Mouse (Mus musculus): ENCODE measurements at regions not wholly inside any gene's neighbourhood (a gene's known extent, or its start where the extent isn't known, plus 50 kb on each side); places are given as distances from the start of the nearest gene placed in this dataset.
A peak's percentile ranks its signal among the peaks of the same experiment; 100 is the strongest.

DNA sequence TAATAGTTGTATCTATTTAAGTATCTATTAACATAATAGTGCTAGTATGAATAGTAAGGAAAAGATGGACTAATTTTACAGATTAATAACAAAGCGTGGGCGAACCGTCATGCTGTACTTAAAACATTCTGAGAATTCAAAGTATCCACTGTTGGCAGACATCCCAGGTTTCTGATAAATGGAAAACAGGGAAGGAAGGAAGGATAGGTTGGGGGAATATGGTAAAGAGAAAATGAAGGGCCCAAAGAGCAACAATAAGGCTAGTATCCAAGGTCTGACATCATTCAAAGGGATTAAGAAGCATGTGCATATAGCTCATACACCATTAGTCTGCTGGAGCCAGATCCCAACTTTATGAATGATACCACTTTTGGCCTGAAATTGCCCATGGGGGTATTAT, 572.0 kb upstream of the Pdzrn3 start:
- Histone ChIP-seq H3K4me1 (ENCODE audit: insufficient read depth) (no peaks in the 10 kb centered on the region), H3K4me3 (ENCODE audit: low read depth, low read length) (no peak overlapping the region), H3K4me2 (no peak overlapping the region), H3K9me3 (ENCODE audit: low read depth, low read length) (no peaks in the 10 kb centered on the region), H3K36me3 (ENCODE audit: insufficient read depth) (no peaks in the 10 kb centered on the region), H3K27ac (ENCODE audit: low read depth) (no peak overlapping the region), H3K9ac (no peak overlapping the region), H3K27me3 (ENCODE audit: insufficient read depth, low read length) (no peaks in the 10 kb centered on the region)
- ATAC-seq (ENCODE audit: insufficient read depth) (peak; percentile 60; the same call in 1 of the 2 replicates), DNase-seq (peak; percentile 77)
- no peak for TF ChIP-seq CTCF (IDR thresholded peaks at IDR 0.05; ENCODE audit: low read depth)
- WGBS = 27% methylated on average over 3 of the region's 3 CpGs

DNA sequence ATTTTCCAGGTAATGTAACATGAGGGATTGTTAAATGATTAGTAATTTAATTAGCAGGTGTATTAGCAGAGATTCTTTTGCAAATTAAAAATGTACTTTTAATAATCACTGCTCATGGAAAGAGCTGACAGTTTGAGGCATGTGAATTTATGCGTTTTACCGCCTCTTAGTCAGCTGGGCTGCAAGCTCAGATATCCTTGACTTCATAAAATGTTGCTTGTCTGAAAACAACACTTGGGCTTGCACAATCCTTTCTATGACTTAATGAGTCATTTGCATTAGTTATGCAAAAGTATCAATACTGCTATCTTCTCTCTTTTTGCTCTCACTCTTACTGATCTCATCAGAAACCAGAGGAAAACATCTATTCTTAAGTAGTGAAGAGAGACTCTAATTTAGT, 571.3 kb upstream of the Pdzrn3 start:
- TF ChIP-seq CTCF (IDR thresholded peaks at IDR 0.05; ENCODE audit: low read depth) = no peak
- Histone ChIP-seq H3K9me3 (ENCODE audit: low read depth, low read length) (no peaks in the 10 kb centered on the region), H3K27ac (ENCODE audit: low read depth) (no peak overlapping the region), H3K4me2 (no peak overlapping the region), H3K27me3 (ENCODE audit: insufficient read depth, low read length) (no peaks in the 10 kb centered on the region), H3K36me3 (ENCODE audit: insufficient read depth) (no peaks in the 10 kb centered on the region), H3K4me3 (ENCODE audit: low read depth, low read length) (no peak overlapping the region), H3K9ac (no peak overlapping the region), H3K4me1 (ENCODE audit: insufficient read depth) (no peaks in the 10 kb centered on the region)
- 87% methylated on average over 2 of the region's 2 CpGs for WGBS
- DNase-seq (no peak), ATAC-seq (ENCODE audit: insufficient read depth) (no peak)

DNA sequence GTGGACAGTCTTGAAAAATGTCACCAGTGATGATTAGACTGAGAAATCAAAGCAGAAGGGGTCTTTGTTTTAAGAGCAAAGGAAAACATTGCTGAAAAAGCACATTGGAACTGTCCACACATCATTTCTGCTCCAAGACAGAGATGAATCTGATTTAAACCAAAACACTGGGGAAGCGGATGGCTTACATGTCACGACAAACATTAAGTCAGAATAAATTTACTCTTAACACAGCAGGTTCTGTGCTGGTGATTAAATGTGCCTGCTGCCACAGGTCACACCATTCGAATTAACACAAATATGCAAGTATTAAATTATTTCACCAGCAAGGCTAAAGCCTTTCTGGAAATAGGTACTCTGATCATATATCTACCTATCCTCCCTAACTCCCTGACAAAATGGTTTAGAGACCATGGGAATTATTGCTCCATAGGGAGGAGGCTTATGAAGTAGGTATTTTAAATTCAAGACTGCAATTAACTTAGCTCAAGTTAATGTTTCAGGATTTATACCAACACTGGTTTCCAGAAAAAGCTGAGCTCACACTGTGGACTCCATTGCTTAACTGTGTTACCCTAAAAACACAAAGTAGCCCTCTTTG, 562.7 kb upstream of the Pdzrn3 start:
- ATAC-seq (ENCODE audit: insufficient read depth) (no peak), DNase-seq (no peak)
- no peaks in the 10 kb centered on the region for H3K36me3 ChIP-seq (ENCODE audit: insufficient read depth)
- no peaks in the 10 kb centered on the region for H3K27me3 ChIP-seq (ENCODE audit: insufficient read depth, low read length)
- H3K4me1 ChIP-seq (ENCODE audit: insufficient read depth) = no peaks in the 10 kb centered on the region
- no peak overlapping the region for H3K4me3 ChIP-seq (ENCODE audit: low read depth, low read length)
- H3K4me2 ChIP-seq = no peak overlapping the region
- WGBS = 55% methylated on average over 3 of the region's 3 CpGs
- H3K27ac ChIP-seq (ENCODE audit: low read depth) = no peak overlapping the region
- no peaks in the 10 kb centered on the region for H3K9me3 ChIP-seq (ENCODE audit: low read depth, low read length)
- no peak for TF ChIP-seq CTCF (IDR thresholded peaks at IDR 0.05; ENCODE audit: low read depth)
- no peak overlapping the region for H3K9ac ChIP-seq

DNA sequence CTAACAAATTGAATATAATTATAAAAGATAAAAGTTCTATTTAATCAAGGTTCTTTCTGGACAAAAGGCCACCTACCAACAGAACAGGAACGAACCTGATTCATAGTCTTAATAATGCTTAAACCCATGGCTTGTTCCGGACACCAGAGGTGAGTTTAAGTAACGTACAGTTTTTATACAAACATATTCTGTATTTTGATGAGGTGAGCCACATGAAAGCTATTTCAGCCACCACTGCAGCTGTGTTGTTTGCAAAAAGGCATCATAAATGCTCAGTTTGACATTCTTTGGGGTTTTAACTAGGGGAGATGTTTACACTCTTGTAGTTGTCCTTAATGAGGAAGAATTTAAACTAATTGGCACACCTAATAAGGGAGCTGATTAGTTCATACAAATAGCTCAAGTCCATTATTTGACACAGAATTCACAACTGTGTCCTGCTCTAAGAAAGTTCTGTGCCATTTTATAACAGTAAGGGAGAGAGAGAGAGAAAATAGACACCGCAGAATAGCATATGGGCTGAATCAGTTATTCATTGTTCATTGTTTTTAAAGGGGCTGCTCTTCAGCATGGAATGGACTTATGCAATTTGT, 560.8 kb upstream of the Pdzrn3 start:
- Histone ChIP-seq H3K36me3 (ENCODE audit: insufficient read depth) (no peaks in the 10 kb centered on the region), H3K4me3 (ENCODE audit: low read depth, low read length) (no peak overlapping the region), H3K27ac (ENCODE audit: low read depth) (no peak overlapping the region), H3K9me3 (ENCODE audit: low read depth, low read length) (no peaks in the 10 kb centered on the region), H3K4me1 (ENCODE audit: insufficient read depth) (no peaks in the 10 kb centered on the region), H3K9ac (no peak overlapping the region), H3K27me3 (ENCODE audit: insufficient read depth, low read length) (no peaks in the 10 kb centered on the region), H3K4me2 (no peak overlapping the region)
- TF ChIP-seq CTCF (IDR thresholded peaks at IDR 0.05; ENCODE audit: low read depth) = no peak
- DNase-seq = no peak
- ATAC-seq (ENCODE audit: insufficient read depth) = no peak; the same call in 1 of the 2 replicates
- WGBS = 75% methylated on average over 4 of the region's 4 CpGs

DNA sequence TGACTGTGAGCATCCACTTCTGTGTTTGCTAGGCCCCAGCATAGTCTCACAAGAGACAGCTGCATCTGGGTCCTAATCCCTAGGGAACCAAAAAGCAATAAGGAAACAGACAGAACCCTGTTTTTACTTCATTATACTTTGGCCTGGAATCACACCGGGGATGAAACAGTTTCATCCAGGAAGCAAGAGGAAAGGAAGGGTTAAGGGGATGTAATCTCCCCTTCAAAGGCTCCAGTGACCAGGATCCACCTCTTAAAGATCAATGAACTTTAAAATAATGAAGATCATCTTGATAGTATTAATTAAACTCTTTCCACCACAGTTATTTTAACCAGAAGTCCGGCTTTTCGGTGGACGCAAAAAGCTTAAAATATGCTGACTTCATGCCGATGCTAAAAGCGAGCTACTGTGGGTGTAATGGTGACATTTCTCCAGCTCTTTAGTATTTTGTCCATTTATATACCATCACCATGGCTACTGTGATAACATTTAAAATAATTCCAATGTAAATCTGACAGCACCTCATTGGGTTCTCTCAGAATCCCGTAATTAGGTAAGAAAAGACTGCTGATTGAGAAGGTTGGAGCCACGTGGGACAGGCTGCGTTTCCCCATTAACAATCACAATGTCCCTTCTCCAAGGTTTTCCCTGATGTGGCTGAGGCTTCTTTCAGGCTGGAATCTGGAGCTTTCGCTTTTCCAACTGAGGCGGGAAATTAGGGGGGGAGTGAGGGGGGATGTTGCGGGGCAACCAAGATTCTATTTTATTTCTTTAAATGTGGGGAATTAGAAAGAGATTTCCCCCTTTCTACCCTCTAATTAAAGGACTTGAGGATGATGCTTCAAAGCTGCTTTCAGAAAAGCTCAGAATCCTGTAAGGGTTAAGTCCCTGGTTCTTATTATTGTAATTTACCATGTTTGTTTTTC, 560.0 kb upstream of the Pdzrn3 start:
- Histone ChIP-seq H3K36me3 (ENCODE audit: insufficient read depth) (no peaks in the 10 kb centered on the region), H3K27ac (ENCODE audit: low read depth) (no peak overlapping the region), H3K9me3 (ENCODE audit: low read depth, low read length) (no peaks in the 10 kb centered on the region), H3K4me2 (peak overlapping the region; percentile 23; the same call in 1 of the 2 replicates), H3K4me3 (ENCODE audit: low read depth, low read length) (no peak overlapping the region), H3K27me3 (ENCODE audit: insufficient read depth, low read length) (no peaks in the 10 kb centered on the region), H3K4me1 (ENCODE audit: insufficient read depth) (no peaks in the 10 kb centered on the region), H3K9ac (no peak overlapping the region)
- DNase-seq = peak; percentile 52
- peak; percentile 68; the same call in 1 of the 2 replicates for ATAC-seq (ENCODE audit: insufficient read depth)
- 46% methylated on average over 12 of the region's 12 CpGs for WGBS
- no peak for TF ChIP-seq CTCF (IDR thresholded peaks at IDR 0.05; ENCODE audit: low read depth)

DNA sequence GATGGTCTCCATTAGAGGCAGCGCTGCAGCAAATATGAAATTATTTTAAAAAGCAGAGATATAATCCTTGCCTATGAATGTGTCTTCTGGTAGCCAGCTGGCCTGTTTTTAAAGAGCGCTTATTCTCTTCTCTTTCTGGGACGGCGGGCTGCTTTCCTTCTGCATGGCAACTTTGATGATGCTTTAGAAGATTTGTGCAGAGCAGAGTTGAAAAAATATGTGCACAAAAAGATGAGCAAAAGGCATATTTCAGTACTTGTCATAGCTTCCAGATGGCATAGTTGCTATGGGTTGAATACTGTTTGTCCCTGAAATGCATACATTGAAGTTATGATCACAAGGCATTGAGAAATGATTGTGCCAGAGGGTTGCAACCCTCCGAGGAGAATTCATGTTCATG, 554.1 kb upstream of the Pdzrn3 start:
- Histone ChIP-seq H3K4me1 (ENCODE audit: insufficient read depth) (no peaks in the 10 kb centered on the region), H3K4me3 (ENCODE audit: low read depth, low read length) (no peak overlapping the region), H3K27me3 (ENCODE audit: insufficient read depth, low read length) (no peaks in the 10 kb centered on the region), H3K4me2 (no peak overlapping the region), H3K36me3 (ENCODE audit: insufficient read depth) (no peaks in the 10 kb centered on the region), H3K9ac (no peak overlapping the region), H3K9me3 (ENCODE audit: low read depth, low read length) (no peaks in the 10 kb centered on the region), H3K27ac (ENCODE audit: low read depth) (no peak overlapping the region)
- no peak for DNase-seq
- TF ChIP-seq CTCF (IDR thresholded peaks at IDR 0.05; ENCODE audit: low read depth) = no peak
- ATAC-seq (ENCODE audit: insufficient read depth) = no peak
- 93% methylated on average over 5 of the region's 5 CpGs for WGBS

DNA sequence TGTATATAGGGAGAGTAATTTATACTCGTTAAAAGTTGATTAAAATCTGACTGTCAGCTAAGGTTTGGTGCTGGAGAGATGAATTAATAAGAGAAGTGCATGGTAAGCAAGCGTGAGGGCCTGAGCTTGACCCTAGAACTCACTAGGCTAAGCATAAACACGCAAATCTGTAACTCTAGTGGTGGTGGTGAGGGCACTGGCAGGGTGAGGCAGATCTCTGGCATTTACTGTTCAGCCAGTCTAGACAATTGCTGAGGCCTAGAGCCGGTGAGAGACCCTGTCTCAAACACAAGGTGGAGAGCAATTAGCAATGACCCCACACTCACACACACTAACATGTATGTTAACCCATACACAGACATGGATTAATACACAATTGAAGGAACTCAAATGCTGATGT, 544.0 kb upstream of the Pdzrn3 start:
- Histone ChIP-seq H3K4me2 (no peak overlapping the region), H3K9ac (no peak overlapping the region), H3K27me3 (ENCODE audit: insufficient read depth, low read length) (no peaks in the 10 kb centered on the region), H3K4me1 (ENCODE audit: insufficient read depth) (no peaks in the 10 kb centered on the region), H3K9me3 (ENCODE audit: low read depth, low read length) (no peaks in the 10 kb centered on the region), H3K36me3 (ENCODE audit: insufficient read depth) (no peaks in the 10 kb centered on the region), H3K27ac (ENCODE audit: low read depth) (no peak overlapping the region), H3K4me3 (ENCODE audit: low read depth, low read length) (no peak overlapping the region)
- TF ChIP-seq CTCF (IDR thresholded peaks at IDR 0.05; ENCODE audit: low read depth) = no peak
- ATAC-seq (ENCODE audit: insufficient read depth) (no peak), DNase-seq (no peak)
- WGBS = 59% methylated on average over 4 of the region's 4 CpGs
